Mouse (Mus musculus) hindbrain, embryonic 14.5 days (tissue): ENCODE measurements at regions not wholly inside any gene's neighbourhood (a gene's known extent, or its start where the extent isn't known, plus 50 kb on each side); places are given as distances from the start of the nearest gene placed in this dataset.

Experiments
- ATAC-seq: fragments of 200-750 bp; cut with Nextera tagmentation; 2 replicates; pipeline ENCODE4 v1.8.0; 2017; ENCODE audit warnings: moderate number of reproducible peaks, mild to moderate bottlenecking, moderate TSS enrichment, moderate library complexity; ENCODE audit not compliant: low FRiP score
- DNase-seq: peaks from one replicate; pipeline ENCODE4 v3.0.0-alpha.2; 2015; ENCODE audit warnings: low spot score
- H3K27ac ChIP-seq: fragments of 300-500 bp; sonication (generic); 2 replicates; pipeline ENCODE4 v1.5.1; 2014; ENCODE audit warnings: mild to moderate bottlenecking, moderate library complexity
- H3K27me3 ChIP-seq: fragments of 300-500 bp; sonication (generic); 2 replicates; pipeline ENCODE4 v1.6.1; 2014; ENCODE audit warnings: mild to moderate bottlenecking, low read length, mixed read lengths; ENCODE audit not compliant: control insufficient read depth, insufficient read depth
- H3K36me3 ChIP-seq: fragments of 300-500 bp; sonication (generic); replicated peaks from 2 replicates; pipeline ENCODE4 v1.6.1; 2014; ENCODE audit not compliant: control insufficient read depth, insufficient read depth
- H3K4me1 ChIP-seq: fragments of 300-500 bp; sonication (generic); replicated peaks from 2 replicates; pipeline ENCODE4 v1.6.1; 2014; ENCODE audit warnings: antibody characterized with exemption, low read length, mixed read lengths; ENCODE audit not compliant: control insufficient read depth, insufficient read depth
- H3K4me2 ChIP-seq: fragments of 300-500 bp; sonication (generic); replicated peaks from 2 replicates; pipeline ENCODE4 v1.6.1; 2014; ENCODE audit warnings: mild to moderate bottlenecking, moderate library complexity
- H3K4me3 ChIP-seq: fragments of 300-500 bp; sonication (generic); replicated peaks from 2 replicates; pipeline ENCODE4 v1.5.1; 2014; ENCODE audit warnings: mild to moderate bottlenecking, low read length
- H3K9ac ChIP-seq: fragments of 300-500 bp; sonication (generic); 2 replicates; pipeline ENCODE4 v1.6.1; 2014
- H3K9me3 ChIP-seq: fragments of 300-500 bp; sonication (generic); 2 replicates; pipeline ENCODE4 v1.6.1; 2016; ENCODE audit warnings: low read length; ENCODE audit not compliant: control insufficient read depth
- WGBS: fragments of 180-500 bp; shearing (Covaris S2); extraction: QIAGEN DNeasy Blood & Tissue Kit; methylation state at CpG from one replicate; pipeline ENCODE4 v1.1.7; 2014; 5-methylcytosine and 5-hydroxymethylcytosine counted together

DNA sequence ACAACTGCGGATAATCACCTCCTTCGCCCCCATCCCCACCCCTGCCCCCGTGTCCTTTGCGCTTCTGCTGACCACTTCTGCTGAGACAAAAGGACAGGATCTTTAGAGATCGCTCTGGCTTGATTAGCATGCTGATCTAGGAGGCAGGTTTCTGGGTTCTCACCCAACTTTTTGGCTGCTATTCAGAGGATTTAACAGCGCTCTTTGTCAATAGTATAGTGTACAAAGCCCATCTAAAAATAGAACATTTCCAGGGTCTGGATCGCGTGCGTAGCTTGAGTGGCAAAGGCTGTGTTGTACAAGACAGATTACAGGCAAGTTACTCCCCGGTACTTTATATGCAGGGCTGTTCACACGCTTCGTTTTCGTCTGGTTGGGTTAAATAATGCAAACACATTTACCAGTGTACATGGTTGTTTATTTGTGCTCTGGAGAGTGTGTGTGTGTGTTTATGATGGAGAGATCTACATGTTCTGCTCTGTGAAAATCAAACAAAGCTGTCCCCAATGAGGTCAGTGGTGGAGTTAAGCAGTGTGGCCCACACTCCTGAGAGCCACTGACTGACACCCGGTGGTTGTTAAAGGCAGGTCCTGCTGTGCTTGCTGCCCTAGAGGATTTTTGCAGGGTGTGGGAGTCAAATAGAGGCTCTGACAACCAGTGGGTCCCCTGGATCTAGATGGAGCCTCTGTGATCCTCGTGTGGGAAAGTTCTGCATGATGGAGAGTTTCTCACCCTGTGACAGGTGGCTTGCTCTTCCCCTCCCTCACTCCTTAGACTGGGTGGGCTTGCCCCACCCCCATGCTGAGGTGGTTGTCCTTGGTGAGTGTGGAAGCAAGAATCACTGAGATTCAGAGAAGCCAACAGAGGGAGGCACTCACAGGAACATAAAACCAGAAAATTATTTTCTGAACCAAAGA, 146.5 kb upstream of the Jade1 start:
- Histone ChIP-seq H3K9me3 (no peaks in the 10 kb centered on the region), H3K36me3 (no peaks in the 10 kb centered on the region), H3K4me2 (peak overlapping the region; percentile 62), H3K4me1 (peaks cover 10% of the 10 kb centered on the region), H3K4me3 (peak overlapping the region; percentile 40), H3K27ac (peak overlapping the region; percentile 54), H3K9ac (peak overlapping the region; percentile 59), H3K27me3 (no peaks in the 10 kb centered on the region)
- peak; percentile 77 for ATAC-seq
- DNase-seq: peak; percentile 57
- WGBS: 7% methylated on average over 15 of the region's 15 CpGs

DNA sequence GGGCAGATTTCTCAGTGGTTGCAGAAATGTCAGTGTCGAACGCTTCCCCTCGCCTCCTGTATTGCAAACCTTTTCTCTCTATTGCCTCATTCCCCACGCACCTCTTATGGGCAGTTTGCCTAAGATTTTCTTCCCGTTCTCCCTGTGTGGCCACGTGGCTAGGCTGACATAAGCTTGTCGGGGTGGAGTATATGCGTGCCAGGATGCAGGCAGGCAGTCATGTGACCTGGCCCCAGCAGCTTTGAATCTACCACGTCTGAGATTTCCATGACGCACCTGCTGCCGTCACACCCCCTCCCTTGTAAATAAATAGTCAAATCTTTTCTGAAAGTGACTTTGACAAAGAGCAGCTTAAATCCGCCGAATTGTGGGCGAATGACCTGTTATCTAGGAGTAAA, 147.1 kb upstream of the Jade1 start:
- 4% methylated on average over 14 of the region's 14 CpGs for WGBS

GRCm38 (mm10) chr3:41407988-41408387, 147.5 kb upstream of the Jade1 start:
- 85% methylated on average over 9 of the region's 9 CpGs for WGBS
- Histone ChIP-seq H3K4me2 (peak overlapping the region; percentile 62), H3K9me3 (no peaks in the 10 kb centered on the region), H3K9ac (peak overlapping the region; percentile 59; the same call in 1 of the 2 replicates), H3K27me3 (no peaks in the 10 kb centered on the region), H3K4me1 (peaks cover 10% of the 10 kb centered on the region), H3K27ac (peak overlapping the region; percentile 54), H3K4me3 (peak overlapping the region; percentile 40), H3K36me3 (no peaks in the 10 kb centered on the region)
- no peak for DNase-seq
- ATAC-seq: peak; percentile 42; the same call in 1 of the 2 replicates

More for the DNA sequence above, 147.1 kb upstream of the Jade1 start:
- DNase-seq: peak; percentile 75
- H3K27me3 ChIP-seq: no peaks in the 10 kb centered on the region
- H3K4me3 ChIP-seq: peak overlapping the region; percentile 40
- H3K9ac ChIP-seq: peak overlapping the region; percentile 59
- H3K4me2 ChIP-seq: peak overlapping the region; percentile 62
- H3K36me3 ChIP-seq: no peaks in the 10 kb centered on the region
- H3K4me1 ChIP-seq: peaks cover 10% of the 10 kb centered on the region
- peak; percentile 95 for ATAC-seq
- peak overlapping the region; percentile 54 for H3K27ac ChIP-seq
- no peaks in the 10 kb centered on the region for H3K9me3 ChIP-seq

GRCm38 (mm10) chr3:41407520-41407919, 148.0 kb upstream of the Jade1 start:
- H3K4me3 ChIP-seq: no peak overlapping the region
- no peaks in the 10 kb centered on the region for H3K36me3 ChIP-seq
- H3K9ac ChIP-seq: no peak overlapping the region
- H3K27me3 ChIP-seq: no peaks in the 10 kb centered on the region
- H3K27ac ChIP-seq: no peak overlapping the region
- no peak for ATAC-seq
- 94% methylated on average over 1 of the region's 1 CpGs for WGBS
- no peak overlapping the region for H3K4me2 ChIP-seq
- peaks cover 10% of the 10 kb centered on the region for H3K4me1 ChIP-seq
- H3K9me3 ChIP-seq: no peaks in the 10 kb centered on the region
- DNase-seq: no peak

- ATAC-seq: no peak
- H3K36me3 ChIP-seq: no peaks in the 10 kb centered on the region
- 89% methylated on average over 4 of the region's 4 CpGs for WGBS
- DNase-seq: no peak
- no peak overlapping the region for H3K27ac ChIP-seq
- no peak overlapping the region for H3K4me2 ChIP-seq
- no peak overlapping the region for H3K4me3 ChIP-seq
- no peaks in the 10 kb centered on the region for H3K9me3 ChIP-seq
- H3K4me1 ChIP-seq: no peaks in the 10 kb centered on the region
- H3K9ac ChIP-seq: no peak overlapping the region
- no peaks in the 10 kb centered on the region for H3K27me3 ChIP-seq
These were observed 153.7 kb upstream of the Jade1 start for GRCm38 (mm10) chr3:41401881-41402280.

GRCm38 (mm10) chr3:41389868-41390267, 165.7 kb upstream of the Jade1 start:
- no peak overlapping the region for H3K4me2 ChIP-seq
- no peaks in the 10 kb centered on the region for H3K9me3 ChIP-seq
- H3K36me3 ChIP-seq: no peaks in the 10 kb centered on the region
- 0 out of 2 replicates have a peak, but pooled peaks cover 4% of the 10 kb centered on the region for H3K4me1 ChIP-seq
- ATAC-seq (no peak), DNase-seq (no peak)
- WGBS: 74% methylated on average over 6 of the region's 6 CpGs
- no peak overlapping the region for H3K4me3 ChIP-seq
- H3K27me3 ChIP-seq: no peaks in the 10 kb centered on the region
- H3K27ac ChIP-seq: no peak overlapping the region
- H3K9ac ChIP-seq: no peak overlapping the region

DNA sequence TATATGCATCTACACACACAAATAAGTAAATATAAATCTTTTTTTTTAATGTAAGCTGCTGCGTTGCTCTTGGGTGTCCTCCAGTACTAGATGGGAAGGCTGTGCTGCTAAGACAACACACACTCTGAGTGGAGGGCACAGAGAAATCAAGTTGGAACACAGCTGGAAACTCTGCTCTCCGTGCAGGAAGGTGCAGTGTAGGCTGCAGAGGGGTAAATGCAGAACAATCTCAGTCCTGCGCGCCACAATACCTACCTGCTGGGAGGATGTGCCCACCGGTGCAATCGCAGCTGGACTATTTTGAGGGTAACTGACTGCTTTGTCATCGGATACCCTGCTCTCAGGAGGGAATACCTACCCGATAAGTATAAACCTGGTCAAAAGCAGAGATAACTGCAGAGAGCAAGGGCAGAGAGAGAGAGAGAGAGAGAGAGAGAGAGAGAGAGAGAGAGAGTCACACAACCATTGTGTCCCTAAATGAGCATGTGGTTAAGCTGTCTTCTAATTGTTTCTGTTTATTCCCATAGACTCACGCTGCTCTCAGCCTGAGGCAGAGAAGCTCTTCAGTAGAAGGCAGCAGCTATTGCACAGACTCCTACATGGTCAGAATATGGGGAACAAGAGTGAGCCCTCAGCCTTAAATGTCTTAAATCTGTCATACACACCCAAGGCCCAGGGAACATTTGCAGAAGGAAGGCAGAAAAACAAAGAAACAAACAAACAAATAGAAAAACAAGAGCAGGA, 167.9 kb upstream of the Jade1 start:
- H3K4me3 ChIP-seq: no peak overlapping the region
- peak; percentile 55; the same call in 1 of the 2 replicates for ATAC-seq
- H3K4me1 ChIP-seq: 0 out of 2 replicates have a peak, but pooled peaks cover 4% of the 10 kb centered on the region

DNA sequence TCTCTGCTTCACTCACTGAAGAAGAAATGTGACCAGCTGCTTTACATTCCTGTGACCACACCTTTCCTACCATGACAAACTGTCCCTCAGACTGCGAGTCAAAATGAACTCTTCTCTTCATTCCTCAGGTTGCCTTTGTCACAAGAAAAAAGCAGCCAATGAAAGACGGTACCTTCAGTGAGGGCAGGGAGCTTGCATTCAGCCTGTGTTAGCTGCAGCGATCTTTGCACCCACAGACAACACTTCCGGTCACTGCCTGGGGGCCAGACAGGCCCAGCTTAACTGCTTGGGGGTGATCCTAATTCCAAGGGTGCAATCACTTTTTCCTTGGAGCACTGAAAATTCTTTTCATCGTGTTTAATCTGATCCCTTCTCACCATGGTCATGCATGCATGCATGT, 169.2 kb upstream of the Jade1 start:
- ATAC-seq (no peak), DNase-seq (no peak)
- Histone ChIP-seq H3K27me3 (no peaks in the 10 kb centered on the region), H3K4me3 (no peak overlapping the region), H3K9ac (no peak overlapping the region), H3K27ac (no peak overlapping the region), H3K36me3 (no peaks in the 10 kb centered on the region), H3K4me2 (no peak overlapping the region), H3K9me3 (no peaks in the 10 kb centered on the region), H3K4me1 (0 out of 2 replicates have a peak, but pooled peaks cover 4% of the 10 kb centered on the region)
- WGBS: 63% methylated on average over 5 of the region's 5 CpGs

More for the DNA sequence above, 167.9 kb upstream of the Jade1 start:
- Histone ChIP-seq H3K9me3 (no peaks in the 10 kb centered on the region), H3K4me2 (no peak overlapping the region), H3K27ac (no peak overlapping the region), H3K36me3 (no peaks in the 10 kb centered on the region), H3K9ac (no peak overlapping the region), H3K27me3 (no peaks in the 10 kb centered on the region)
- WGBS: 59% methylated on average over 9 of the region's 9 CpGs
- DNase-seq: no peak

- Histone ChIP-seq H3K4me3 (no peak overlapping the region), H3K9me3 (no peaks in the 10 kb centered on the region), H3K27me3 (no peaks in the 10 kb centered on the region), H3K4me1 (0 out of 2 replicates have a peak, but pooled peaks cover 4% of the 10 kb centered on the region), H3K9ac (no peak overlapping the region), H3K36me3 (no peaks in the 10 kb centered on the region), H3K4me2 (no peak overlapping the region), H3K27ac (no peak overlapping the region)
- WGBS: 92% methylated on average over 10 of the region's 10 CpGs
- DNase-seq (no peak), ATAC-seq (no peak)
These were observed 171.1 kb upstream of the Jade1 start for GRCm38 (mm10) chr3:41384410-41384809.
